Mouse (Mus musculus): ENCODE results near the gene Msi1. TPM values are rescaled to one million over a fixed set of nuclear protein-coding genes. Genes with fewer than 3 reads are reported as not detected.

Gene Msi1
- polyA plus RNA-seq, 1 experiment from 2014 or later: 129 TPM

DNA sequence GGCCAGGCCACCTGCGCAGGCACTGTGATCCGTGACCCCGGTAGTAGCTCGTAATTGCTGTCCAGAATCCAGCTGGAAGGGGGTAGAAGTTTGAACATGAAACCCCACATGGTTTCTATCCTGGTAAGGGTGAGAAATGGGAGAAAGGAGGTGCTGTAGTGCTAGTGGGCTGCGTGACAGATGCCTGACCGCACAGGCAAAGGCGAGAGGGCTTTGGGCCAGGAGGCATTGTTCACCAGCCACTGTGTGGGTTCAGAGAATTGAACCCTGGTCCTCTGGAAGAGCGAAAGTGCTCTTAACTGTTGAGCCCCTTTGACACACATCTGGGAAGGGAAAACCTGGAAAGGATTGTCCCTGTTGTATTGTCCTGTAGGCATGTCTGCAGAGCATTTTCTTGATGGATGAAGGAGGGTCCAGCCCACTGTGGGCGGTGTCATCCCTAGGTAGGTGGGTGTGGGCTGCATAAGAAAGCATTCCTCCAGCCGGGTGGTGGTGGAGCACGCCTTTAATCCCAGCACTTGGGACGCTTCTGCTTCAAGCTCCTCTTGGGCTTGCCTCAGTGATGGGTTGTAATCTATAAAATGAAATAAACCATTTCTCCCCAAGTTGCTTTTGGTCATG lies 46.8 kb downstream of the Msi1 start:
- no peaks in the 10 kb centered on the region for H3K9me3 ChIP-seq
- H3K27ac ChIP-seq: no peak overlapping the region
- peak overlapping the region; percentile 27 for H3K4me3 ChIP-seq
- 0 out of 2 replicates have a peak overlapping the region, but pooled peaks have one; percentile 40 for H3K9ac ChIP-seq
- ATAC-seq (ENCODE audit: low FRiP score, low read depth): no peak
- peaks cover 15% of the 10 kb centered on the region for H3K27me3 ChIP-seq (replicated peaks)
- whole genome bisulfite sequencing: 40% methylated on average over 12 of the region's 12 CpGs
- H3K36me3 ChIP-seq: peaks cover 8% of the 10 kb centered on the region; the same call in 1 of the 2 replicates
- peak overlapping the region; percentile 59 for H3K4me2 ChIP-seq (replicated peaks)
- peaks cover 6% of the 10 kb centered on the region for H3K4me1 ChIP-seq

DNA sequence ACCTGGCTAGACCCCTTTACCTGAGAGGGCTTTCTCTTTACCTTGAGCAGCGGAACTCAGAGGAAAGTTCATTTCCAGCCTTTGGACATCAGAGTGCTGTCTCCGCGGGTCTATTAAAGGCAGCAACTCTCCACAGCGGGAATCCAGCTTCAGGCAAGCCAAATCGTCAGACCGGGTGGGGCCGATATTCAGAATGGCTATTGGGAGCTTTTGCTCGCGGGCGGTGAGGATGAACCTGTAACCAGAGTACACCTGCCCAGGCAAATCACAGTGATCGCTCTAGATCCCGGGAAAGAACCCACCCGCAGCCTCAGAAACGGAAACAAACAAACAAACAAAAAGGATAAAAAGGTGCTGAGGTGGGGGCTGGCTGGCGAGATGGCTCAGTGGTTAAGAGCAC lies 50.2 kb downstream of the Msi1 start:
- ATAC-seq (ENCODE audit: low FRiP score, low read depth): no peak
- Histone ChIP-seq H3K9ac (no peak overlapping the region), H3K36me3 (peaks cover 8% of the 10 kb centered on the region; the same call in 1 of the 2 replicates), H3K27me3 (replicated peaks) (peaks cover 25% of the 10 kb centered on the region), H3K4me1 (peaks cover 18% of the 10 kb centered on the region), H3K4me2 (replicated peaks) (no peak overlapping the region), H3K9me3 (no peaks in the 10 kb centered on the region), H3K4me3 (no peak overlapping the region), H3K27ac (no peak overlapping the region)
- WGBS: 41% methylated on average over 15 of the region's 15 CpGs

DNA sequence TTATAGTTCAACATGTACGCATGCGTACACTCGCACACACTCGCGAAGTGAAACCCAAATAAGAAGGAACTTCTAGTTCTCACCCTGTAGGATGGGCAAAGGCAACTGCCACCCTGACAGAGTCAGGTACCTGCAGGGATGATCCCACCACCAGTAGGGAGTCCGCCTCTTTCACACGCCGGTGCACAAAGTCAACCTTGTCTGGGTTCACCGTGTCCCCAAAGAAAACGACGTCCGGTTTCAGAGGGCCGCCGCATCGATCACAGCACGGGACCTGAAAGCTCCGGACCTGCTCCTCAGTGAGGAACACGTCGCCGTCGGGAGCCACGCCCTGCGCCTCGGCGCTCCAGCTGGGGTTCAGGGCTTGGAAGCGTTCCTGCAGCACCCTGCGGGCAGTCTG lies 50.7 kb downstream of the Msi1 start:
- H3K4me3 ChIP-seq: 0 out of 2 replicates have a peak overlapping the region, but pooled peaks have one; percentile 15
- no peaks in the 10 kb centered on the region for H3K9me3 ChIP-seq
- H3K36me3 ChIP-seq: peaks cover 8% of the 10 kb centered on the region; the same call in 1 of the 2 replicates
- H3K27me3 ChIP-seq (replicated peaks): peaks cover 25% of the 10 kb centered on the region
- H3K4me1 ChIP-seq: peaks cover 18% of the 10 kb centered on the region
- WGBS: 20% methylated on average over 27 of the region's 27 CpGs
- H3K4me2 ChIP-seq (replicated peaks): peak overlapping the region; percentile 44
- H3K27ac ChIP-seq: no peak overlapping the region
- no peak for ATAC-seq (ENCODE audit: low FRiP score, low read depth)
- no peak overlapping the region for H3K9ac ChIP-seq

DNA sequence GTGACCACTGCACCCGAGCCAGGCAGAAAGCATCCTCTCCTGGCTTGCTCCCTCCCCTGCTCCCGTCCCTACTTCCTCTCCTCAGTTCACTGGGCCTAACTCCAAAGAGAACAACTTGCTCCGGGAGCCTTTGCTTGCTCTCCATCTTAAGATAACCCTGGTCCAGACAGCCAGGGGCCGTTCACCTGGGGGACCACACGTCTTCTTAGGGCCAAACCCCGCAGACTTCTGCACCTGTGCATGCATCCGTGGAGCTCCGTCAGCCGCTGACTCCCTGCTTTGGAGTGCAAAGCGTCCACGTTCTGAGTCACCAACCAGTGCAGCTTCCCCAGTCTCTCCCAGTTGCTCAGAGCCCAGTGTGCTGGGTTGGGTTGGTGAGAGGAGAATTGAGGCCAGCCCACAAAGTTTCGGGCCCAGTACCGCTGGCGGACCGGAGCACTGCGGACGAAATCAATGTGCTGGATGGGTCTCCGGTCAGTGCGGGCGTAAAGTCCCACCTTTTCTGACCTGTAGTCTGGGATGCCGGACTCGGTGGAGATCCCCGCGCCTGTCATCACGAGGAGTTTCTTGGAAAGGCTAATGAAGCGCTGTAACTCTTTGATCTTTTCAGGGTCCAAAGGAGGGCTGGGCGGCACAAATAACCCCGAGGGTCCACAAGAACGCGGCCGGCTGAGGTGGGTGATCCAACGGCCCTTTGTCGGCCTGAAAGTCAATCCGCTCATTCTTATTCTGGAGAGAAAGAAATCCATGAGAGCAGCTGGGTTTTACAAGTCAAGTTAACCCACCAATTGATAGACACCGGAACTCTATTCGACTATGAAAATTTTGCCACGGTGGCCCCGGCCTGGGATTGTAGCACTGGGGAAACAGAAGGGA lies 53.2 kb downstream of the Msi1 start:
- no peak for ATAC-seq (ENCODE audit: low FRiP score, low read depth)
- 19% methylated on average over 38 of the region's 38 CpGs for WGBS

DNA sequence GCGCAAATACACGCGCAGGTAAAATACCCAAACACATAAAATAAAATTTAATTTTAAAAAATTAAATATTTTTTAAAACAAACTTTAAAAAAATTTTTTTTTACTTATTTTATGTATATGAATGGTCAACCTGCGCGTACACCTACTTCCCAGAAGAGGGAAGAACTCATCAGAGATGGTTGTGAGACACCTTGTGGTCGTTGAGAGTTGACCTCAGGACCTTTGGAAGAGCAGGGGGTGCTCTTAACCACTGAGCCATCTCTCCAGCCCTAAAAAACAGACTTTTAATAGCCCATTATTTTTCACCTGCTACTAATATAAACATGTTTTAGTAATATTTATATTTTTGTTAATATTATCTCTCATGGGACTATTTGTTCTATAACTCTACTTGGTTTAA lies 54.0 kb downstream of the Msi1 start:
- ATAC-seq (ENCODE audit: low FRiP score, low read depth): no peak
- Histone ChIP-seq H3K4me1 (peaks cover 18% of the 10 kb centered on the region), H3K4me3 (no peak overlapping the region), H3K36me3 (peaks cover 5% of the 10 kb centered on the region; the same call in 1 of the 2 replicates), H3K4me2 (replicated peaks) (peak overlapping the region; percentile 56), H3K9ac (no peak overlapping the region), H3K27ac (no peak overlapping the region), H3K9me3 (no peaks in the 10 kb centered on the region), H3K27me3 (replicated peaks) (peaks cover 25% of the 10 kb centered on the region)
- 19% methylated on average over 6 of the region's 6 CpGs for WGBS

More for the DNA sequence above, 53.2 kb downstream of the Msi1 start:
- H3K27ac ChIP-seq: no peak overlapping the region
- H3K4me1 ChIP-seq: peaks cover 18% of the 10 kb centered on the region
- peak overlapping the region; percentile 56 for H3K4me2 ChIP-seq (replicated peaks)
- H3K9ac ChIP-seq: peak overlapping the region; percentile 19; the same call in 1 of the 2 replicates
- peaks cover 5% of the 10 kb centered on the region; the same call in 1 of the 2 replicates for H3K36me3 ChIP-seq
- H3K9me3 ChIP-seq: no peaks in the 10 kb centered on the region
- peak overlapping the region; percentile 1; the same call in 1 of the 2 replicates for H3K4me3 ChIP-seq
- peaks cover 25% of the 10 kb centered on the region for H3K27me3 ChIP-seq (replicated peaks)

DNA sequence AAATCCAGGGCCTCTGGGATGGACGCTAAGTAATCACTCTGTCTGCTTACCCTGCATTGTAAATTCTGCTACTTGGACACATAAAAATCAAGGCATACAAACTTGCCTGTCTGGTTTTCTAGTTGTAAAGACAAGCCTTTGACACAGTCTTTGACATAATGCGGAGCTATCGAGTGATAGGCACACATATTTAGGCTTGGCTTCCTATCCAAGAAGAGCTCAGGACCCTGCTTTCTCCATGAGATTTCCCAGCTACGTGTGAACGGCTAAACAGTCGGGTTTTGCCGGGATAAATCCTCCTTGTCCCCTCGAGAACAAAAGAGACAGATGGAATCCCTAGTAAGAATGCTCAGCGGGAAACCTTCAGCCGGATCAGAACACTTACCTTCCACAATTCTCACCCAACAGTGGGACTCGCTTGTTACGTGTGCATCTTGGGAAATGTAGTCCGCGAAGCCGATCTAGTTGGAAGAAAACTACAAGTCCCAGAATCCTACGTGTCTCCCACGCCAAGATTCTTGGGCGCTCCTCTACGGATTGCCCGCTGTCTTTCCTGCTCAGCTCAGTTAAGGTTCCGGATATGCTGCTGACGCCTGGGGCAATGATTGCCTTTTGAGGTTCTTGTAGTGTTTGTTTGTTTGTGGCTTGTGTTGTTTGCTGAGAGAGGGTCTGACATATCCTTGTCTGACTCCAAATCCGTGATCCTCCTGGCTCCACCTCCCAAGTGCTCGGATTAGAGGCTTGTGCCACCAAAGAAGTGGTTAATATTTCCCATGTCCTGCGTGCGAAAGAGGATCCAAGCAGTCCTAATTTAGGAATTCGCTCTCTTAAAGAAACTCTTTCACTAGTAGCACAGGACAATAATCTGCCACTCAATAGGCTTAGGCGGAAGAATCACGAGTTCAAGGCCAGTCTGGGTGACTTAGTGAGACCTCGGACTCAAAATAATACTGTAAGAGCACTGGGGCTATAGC lies 54.8 kb downstream of the Msi1 start, which contains the start of gene Sirt4:
Sirt4 (minus strand) TSS at position 779 of the 974 bp plus-strand sequence.
- peaks cover 5% of the 10 kb centered on the region; the same call in 1 of the 2 replicates for H3K36me3 ChIP-seq
- peaks cover 18% of the 10 kb centered on the region for H3K4me1 ChIP-seq
- peak within 1 kb of the TSS; percentile 30 for H3K4me3 ChIP-seq
- peaks cover 25% of the 10 kb centered on the region for H3K27me3 ChIP-seq (replicated peaks)
- H3K9me3 ChIP-seq: no peaks in the 10 kb centered on the region
- ATAC-seq (ENCODE audit: low FRiP score, low read depth): peak; percentile 74
- peak within 1 kb of the TSS; percentile 52 for H3K9ac ChIP-seq
- peak within 1 kb of the TSS; percentile 56 for H3K4me2 ChIP-seq (replicated peaks)
- H3K27ac ChIP-seq: no peak within 1 kb of the TSS
- 9% methylated on average over 30 of the region's 30 CpGs for WGBS

DNA sequence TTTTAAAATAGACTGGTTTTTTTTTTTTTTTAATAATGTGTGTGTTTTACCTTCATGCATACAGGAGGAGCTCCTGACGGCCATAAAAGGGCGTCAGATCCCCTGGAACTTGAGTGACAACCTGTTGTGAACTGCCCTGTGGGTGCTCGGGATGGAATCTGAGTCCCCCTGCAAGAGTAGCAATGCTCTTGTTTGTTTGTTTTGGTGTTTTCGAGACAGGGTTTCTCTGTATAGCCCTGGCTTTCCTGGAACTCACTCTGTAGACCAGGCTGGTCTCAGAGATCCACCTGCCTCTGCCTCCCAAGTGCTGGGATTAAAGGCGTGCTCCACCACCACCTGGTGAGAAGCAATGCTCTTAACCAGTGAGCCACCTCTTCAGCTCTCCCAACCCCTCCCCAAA lies 55.6 kb downstream of the Msi1 start:
- Histone ChIP-seq H3K27me3 (replicated peaks) (peaks cover 18% of the 10 kb centered on the region), H3K4me2 (replicated peaks) (peak overlapping the region; percentile 56), H3K36me3 (no peaks in the 10 kb centered on the region), H3K4me1 (peaks cover 16% of the 10 kb centered on the region), H3K9me3 (no peaks in the 10 kb centered on the region), H3K9ac (no peak overlapping the region), H3K4me3 (no peak overlapping the region), H3K27ac (no peak overlapping the region)
- ATAC-seq (ENCODE audit: low FRiP score, low read depth): no peak
- WGBS: 66% methylated on average over 5 of the region's 5 CpGs

DNA sequence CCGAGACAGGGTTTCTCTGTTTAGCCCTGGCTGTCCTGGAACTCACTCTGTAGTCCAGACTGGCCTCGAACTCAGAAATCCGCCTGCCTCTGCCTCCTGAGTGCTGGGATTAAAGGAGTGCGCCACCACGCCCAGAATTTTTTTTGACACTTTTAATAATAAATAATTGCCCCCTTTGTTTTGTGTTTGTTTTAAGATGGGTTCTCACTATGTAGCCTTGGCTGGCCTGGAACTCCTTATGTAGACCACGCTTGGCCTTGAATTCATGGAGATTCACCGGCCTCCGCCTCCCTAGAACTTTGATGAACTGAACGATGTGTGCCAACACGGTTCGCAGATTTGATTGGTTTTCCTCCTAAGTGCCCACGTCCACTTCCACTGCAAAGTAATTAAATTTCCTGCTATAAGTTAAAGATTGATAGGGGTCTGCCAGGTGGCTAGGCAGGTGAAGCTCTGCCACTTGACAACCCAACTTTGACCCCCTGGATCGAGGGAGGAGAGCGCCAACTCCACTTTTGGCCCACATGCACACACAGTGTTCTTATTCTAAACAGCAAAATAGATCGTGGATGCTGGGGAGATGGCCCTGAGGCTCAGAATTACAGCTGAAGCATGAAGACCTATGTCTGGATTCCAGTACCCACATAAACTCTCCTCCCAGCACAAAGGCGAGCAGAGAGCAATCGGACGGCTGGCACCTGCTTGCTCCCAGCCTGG lies 56.2 kb downstream of the Msi1 start:
- H3K4me2 ChIP-seq (replicated peaks): no peak overlapping the region
- 88% methylated on average over 18 of the region's 18 CpGs for WGBS
- no peak overlapping the region for H3K9ac ChIP-seq
- no peak for ATAC-seq (ENCODE audit: low FRiP score, low read depth)
- H3K36me3 ChIP-seq: no peaks in the 10 kb centered on the region
- H3K4me3 ChIP-seq: no peak overlapping the region
- peaks cover 13% of the 10 kb centered on the region for H3K27me3 ChIP-seq (replicated peaks)
- no peaks in the 10 kb centered on the region for H3K9me3 ChIP-seq
- no peak overlapping the region for H3K27ac ChIP-seq
- peaks cover 13% of the 10 kb centered on the region for H3K4me1 ChIP-seq

DNA sequence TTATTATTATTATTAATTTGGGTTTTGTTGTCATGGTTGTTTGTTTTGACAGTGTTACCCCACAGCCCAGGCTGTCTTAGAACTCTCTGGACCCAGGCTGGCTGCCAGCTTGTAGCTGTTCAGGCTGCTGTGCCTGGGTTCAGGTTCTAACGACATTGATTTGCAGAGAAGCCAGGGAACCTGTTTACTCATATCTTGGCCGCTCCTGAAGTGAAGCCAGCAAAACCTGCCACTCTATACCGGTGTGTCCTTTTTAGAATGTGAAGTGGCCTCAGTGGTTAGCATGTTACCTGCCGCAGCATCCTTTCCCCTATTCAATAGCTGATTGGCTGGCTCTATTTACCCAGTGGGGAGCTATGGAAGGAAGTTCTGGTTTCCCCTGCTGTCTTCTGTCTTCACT lies 57.3 kb downstream of the Msi1 start:
- Histone ChIP-seq H3K36me3 (no peaks in the 10 kb centered on the region), H3K27me3 (replicated peaks) (peaks cover 7% of the 10 kb centered on the region), H3K4me2 (replicated peaks) (no peak overlapping the region), H3K27ac (no peak overlapping the region), H3K4me1 (peaks cover 22% of the 10 kb centered on the region), H3K4me3 (no peak overlapping the region), H3K9me3 (no peaks in the 10 kb centered on the region), H3K9ac (no peak overlapping the region)
- ATAC-seq (ENCODE audit: low FRiP score, low read depth): no peak
- 54% methylated on average over 4 of the region's 4 CpGs for WGBS

DNA sequence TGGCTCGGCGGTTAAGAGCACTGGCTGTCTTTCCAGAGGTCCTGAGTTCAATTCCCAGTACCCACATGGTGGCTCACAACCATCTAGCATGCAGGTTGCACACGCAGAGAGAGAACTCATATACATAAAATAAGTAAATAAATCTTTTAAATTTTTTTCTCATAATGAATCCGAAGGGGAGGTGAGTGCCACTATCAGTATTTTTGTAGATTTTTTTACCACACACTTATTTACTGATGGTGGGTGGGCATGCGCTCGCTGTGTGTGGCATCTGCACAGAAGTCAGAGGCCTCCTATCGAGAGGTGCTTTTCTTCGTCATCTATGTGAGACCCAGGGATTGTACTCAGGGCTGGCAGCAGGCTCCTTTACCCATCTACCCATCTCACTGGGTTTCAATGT lies 58.0 kb downstream of the Msi1 start:
- ATAC-seq (ENCODE audit: low FRiP score, low read depth): no peak
- WGBS: 84% methylated on average over 8 of the region's 8 CpGs
- H3K36me3 ChIP-seq: no peaks in the 10 kb centered on the region
- no peaks in the 10 kb centered on the region for H3K9me3 ChIP-seq
- no peak overlapping the region for H3K4me2 ChIP-seq (replicated peaks)
- peaks cover 25% of the 10 kb centered on the region for H3K4me1 ChIP-seq
- no peak overlapping the region for H3K9ac ChIP-seq
- no peak overlapping the region for H3K27ac ChIP-seq
- H3K4me3 ChIP-seq: no peak overlapping the region
- peaks cover 3% of the 10 kb centered on the region for H3K27me3 ChIP-seq (replicated peaks)

DNA sequence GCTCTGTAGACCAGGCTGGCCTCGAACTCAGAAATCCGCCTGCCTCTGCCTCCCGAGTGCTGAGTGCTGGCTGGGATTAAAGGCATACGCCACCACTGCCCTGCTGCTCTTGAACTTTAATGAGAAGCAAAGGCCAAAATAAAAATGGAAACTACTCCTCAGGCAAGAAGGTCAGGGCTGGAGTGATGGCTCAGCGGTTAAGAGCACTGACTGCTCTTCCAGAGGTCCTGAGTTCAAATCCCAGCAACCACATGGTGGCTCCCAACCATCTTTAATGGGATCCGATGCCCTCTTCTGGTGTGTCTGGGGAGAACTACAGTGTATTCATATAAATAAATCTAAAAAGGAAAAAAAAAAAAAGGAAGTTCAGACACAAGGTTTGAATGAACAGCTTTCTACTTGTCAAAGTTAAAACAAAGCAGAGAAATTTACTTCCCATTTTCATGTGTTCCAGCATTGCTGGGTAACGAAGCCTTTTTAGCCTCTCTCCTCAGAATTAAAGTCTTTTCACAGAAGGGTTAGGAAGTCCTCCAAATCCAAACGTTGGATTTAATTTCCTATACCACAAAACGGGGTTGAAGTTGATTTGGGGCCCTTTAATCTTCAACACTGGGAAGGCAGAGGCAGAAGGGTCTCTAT lies 58.7 kb downstream of the Msi1 start:
- Histone ChIP-seq H3K4me3 (no peak overlapping the region), H3K4me2 (replicated peaks) (peak overlapping the region; percentile 67; the same call in 1 of the 2 replicates), H3K36me3 (no peaks in the 10 kb centered on the region), H3K4me1 (peaks cover 18% of the 10 kb centered on the region), H3K27me3 (replicated peaks) (no peaks in the 10 kb centered on the region), H3K9ac (no peak overlapping the region), H3K9me3 (no peaks in the 10 kb centered on the region), H3K27ac (no peak overlapping the region)
- ATAC-seq (ENCODE audit: low FRiP score, low read depth): no peak
- 78% methylated on average over 9 of the region's 9 CpGs for WGBS

All from neural tube, embryonic 12.5 days (tissue).